Mouse (Mus musculus) forebrain, embryonic 16.5 days (tissue): Measurements from ENCODE around the gene Oxtr. TPM values are rescaled to one million over a fixed set of nuclear protein-coding genes. Genes with fewer than 3 reads are reported as not detected.

ENCODE experiments used
- ATAC-seq: fragments of 200-750 bp; cut with Nextera tagmentation; 2 replicates; pipeline ENCODE4 v1.8.0; 2017; ENCODE audit warnings: mild to moderate bottlenecking, moderate library complexity
- H3K27ac ChIP-seq: fragments of 300-500 bp; sonication (generic); 2 replicates; pipeline ENCODE4 v1.5.1; 2014; ENCODE audit warnings: low read length, control low read depth
- H3K27me3 ChIP-seq: fragments of 300-500 bp; sonication (generic); replicated peaks from 2 replicates; pipeline ENCODE4 v1.6.1; 2014; ENCODE audit warnings: low read length; ENCODE audit not compliant: control insufficient read depth, insufficient read depth
- H3K36me3 ChIP-seq: fragments of 300-500 bp; sonication (generic); 2 replicates; pipeline ENCODE4 v1.6.1; 2014; ENCODE audit not compliant: control insufficient read depth, insufficient read depth
- H3K4me1 ChIP-seq: fragments of 300-500 bp; sonication (generic); replicated peaks from 2 replicates; pipeline ENCODE4 v1.6.1; 2014; ENCODE audit warnings: low read length; ENCODE audit not compliant: control insufficient read depth, insufficient read depth
- H3K4me2 ChIP-seq: fragments of 300-500 bp; sonication (generic); 2 replicates; pipeline ENCODE4 v1.6.1; 2014; ENCODE audit warnings: mild to moderate bottlenecking, low read length, control low read depth
- H3K4me3 ChIP-seq: fragments of 300-500 bp; sonication (generic); replicated peaks from 2 replicates; pipeline ENCODE4 v1.5.1; 2014; ENCODE audit warnings: mild to moderate bottlenecking, low read length, control low read depth
- H3K9ac ChIP-seq: fragments of 300-500 bp; sonication (generic); replicated peaks from 2 replicates; pipeline ENCODE4 v1.6.1; 2014; ENCODE audit warnings: low read depth, low read length, control low read depth
- H3K9me3 ChIP-seq: fragments of 300-500 bp; sonication (generic); 2 replicates; pipeline ENCODE4 v1.6.1; 2016; ENCODE audit warnings: low read length; ENCODE audit not compliant: control insufficient read depth
- WGBS: fragments of 180-500 bp; shearing (Covaris S2); extraction: QIAGEN DNeasy Blood & Tissue Kit; methylation state at CpG from one replicate; pipeline ENCODE4 v1.1.7; 2014; 5-methylcytosine and 5-hydroxymethylcytosine counted together
- polyA plus RNA-seq: library from polyadenylated mRNA; unstranded; fragments of >200 nt; fragmentation: Nextera tagmentation; extraction: Ambion mirVana; gene quantifications from 2 replicates; pipeline ENCODE4 v1.2.1, GENCODE M21; 2015

Oxtr gene
- polyA plus RNA-seq, 1 experiment from 2014 or later = 1.5 TPM

DNA sequence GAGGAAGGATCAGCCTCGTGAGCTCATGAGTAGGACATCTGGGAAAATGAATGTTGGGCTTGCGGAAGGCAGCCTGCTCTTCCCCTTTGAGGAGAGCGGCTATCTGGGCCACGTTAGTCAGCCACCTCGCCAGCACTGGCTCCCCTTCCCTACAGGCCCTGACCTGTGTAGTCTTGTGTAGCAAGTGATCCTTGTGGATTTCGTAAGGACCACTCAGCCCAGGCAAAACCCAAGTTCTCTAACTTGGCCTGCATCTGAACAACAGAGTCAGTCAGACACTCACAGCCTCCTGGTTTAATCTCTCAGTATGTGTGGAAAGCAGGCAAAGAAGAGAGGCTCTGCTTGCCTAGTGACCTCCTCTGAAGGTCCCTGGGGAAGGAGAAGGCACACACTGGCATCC is 2.9 kb upstream of the Oxtr start:
- WGBS = 93% methylated on average over 6 of the region's 6 CpGs
- Histone ChIP-seq H3K4me2 (no peak overlapping the region), H3K27me3 (peaks cover 24% of the 10 kb centered on the region), H3K36me3 (no peaks in the 10 kb centered on the region), H3K4me3 (no peak overlapping the region), H3K27ac (no peak overlapping the region), H3K9me3 (no peaks in the 10 kb centered on the region), H3K4me1 (peaks cover 21% of the 10 kb centered on the region), H3K9ac (no peak overlapping the region)
- ATAC-seq = no peak

DNA sequence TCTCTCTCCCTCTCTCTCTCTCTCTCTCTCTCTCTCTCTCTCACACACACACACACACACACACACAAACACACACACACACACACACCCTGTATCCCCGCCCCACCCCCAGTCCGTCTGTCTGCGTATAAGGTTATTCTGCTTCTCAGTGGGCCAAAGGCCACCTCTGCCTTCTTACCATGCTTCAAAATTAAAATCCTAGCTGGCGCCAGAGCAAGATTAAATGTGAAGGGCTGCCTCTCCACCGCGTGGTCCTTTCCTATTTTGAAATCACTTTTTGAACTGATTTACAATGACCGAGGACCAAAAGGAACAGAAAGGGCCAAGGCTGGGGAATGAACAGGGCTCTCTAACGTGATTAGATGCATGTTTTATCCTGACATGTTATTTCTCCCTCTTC is 1.8 kb upstream of the Oxtr start:
- no peaks in the 10 kb centered on the region for H3K36me3 ChIP-seq
- no peaks in the 10 kb centered on the region for H3K9me3 ChIP-seq
- no peak for ATAC-seq
- H3K27me3 ChIP-seq = peaks cover 30% of the 10 kb centered on the region
- no peak overlapping the region for H3K27ac ChIP-seq
- 67% methylated on average over 8 of the region's 8 CpGs for WGBS
- peaks cover 21% of the 10 kb centered on the region for H3K4me1 ChIP-seq
- H3K4me3 ChIP-seq = no peak overlapping the region
- no peak overlapping the region for H3K4me2 ChIP-seq
- H3K9ac ChIP-seq = no peak overlapping the region

DNA sequence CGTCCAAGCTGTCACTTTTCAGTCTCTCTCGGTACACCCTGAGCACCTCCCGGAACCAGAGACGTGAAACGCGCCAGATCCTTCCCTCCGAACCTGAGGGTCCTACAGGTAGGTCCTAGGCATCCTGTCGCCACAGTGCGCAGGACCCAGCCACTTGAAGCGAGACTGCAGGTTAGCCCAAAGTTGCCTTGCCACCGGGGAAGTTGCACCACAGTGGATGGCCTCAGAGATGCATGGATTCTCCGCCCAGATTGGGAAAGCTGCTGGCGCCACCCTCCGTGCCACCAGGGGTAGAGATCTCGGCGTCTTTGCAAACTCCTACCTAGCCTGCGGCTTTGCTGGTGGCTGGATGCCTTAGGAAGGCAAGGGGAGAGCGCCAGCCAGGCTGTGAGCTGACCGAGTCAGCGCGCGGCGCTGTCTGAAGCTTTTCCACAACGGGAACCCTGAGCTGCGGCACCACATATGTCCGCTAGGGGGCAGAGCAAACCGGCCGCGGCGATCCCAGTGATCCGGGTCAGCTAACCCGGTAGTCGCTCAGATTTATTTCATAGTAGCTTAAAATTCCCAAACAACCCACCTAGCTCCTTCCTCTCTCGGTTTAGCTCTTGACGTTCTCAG is 991 bp upstream of the Oxtr start:
- Histone ChIP-seq H3K27ac (no peak overlapping the region), H3K36me3 (no peaks in the 10 kb centered on the region), H3K9ac (peak overlapping the region; percentile 49), H3K4me2 (peak overlapping the region; percentile 80), H3K27me3 (peaks cover 30% of the 10 kb centered on the region), H3K4me1 (peaks cover 21% of the 10 kb centered on the region), H3K4me3 (peak overlapping the region; percentile 48), H3K9me3 (no peaks in the 10 kb centered on the region)
- ATAC-seq = peak; percentile 59
- under 1% methylated on average over 35 of the region's 35 CpGs for WGBS

DNA sequence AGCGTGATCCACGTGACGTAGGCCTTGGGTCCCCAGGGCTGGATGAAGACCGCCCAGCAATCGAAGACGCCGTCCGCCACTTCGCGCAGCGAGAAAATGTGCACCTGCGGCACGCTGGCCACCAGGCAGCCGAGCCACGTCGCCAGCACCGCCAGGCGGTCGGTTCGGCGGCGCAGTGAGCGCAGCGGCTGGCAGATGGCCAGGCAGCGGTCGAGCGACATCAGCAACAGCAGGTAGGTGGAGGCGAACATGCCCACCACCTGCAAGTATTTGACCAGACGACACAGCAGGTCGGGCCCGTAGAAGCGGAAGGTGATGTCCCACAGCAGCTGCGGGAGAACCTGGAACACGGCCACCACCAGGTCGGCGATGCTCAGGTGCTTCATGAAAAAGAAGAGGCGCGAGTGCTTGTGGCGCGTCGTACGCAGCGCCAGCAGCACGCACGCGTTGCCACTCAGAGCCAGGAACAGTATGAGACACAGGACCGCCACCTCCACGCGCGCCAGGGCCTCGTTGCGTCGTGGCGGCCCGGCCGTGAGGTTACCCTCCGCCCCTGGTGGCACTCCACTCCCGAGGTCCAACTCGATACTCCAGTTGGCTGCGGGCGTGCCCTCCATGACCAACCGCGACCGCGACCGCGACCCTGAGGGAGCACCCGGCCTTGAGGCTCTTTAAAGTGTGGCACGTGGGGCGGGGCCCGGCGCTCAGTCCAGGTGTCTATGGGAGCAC is 398 bp downstream of the Oxtr start:
- WGBS = 5% methylated on average over 72 of the region's 72 CpGs

DNA sequence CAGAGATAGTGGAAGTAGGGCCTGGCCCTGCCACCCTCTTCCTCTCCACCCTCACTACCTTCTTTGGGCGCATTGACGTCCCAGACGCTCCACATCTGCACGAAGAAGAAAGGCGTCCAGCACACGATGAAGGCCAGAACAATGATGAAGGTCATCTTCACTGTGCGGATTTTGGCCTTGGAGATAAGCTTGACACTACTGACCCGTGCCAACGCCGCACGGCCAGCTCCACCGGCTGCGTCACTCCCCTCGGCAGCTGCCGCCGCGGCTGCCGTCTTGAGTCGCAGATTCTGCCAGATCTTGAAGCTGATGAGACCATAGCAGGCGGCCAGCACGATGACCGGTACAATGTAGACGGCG is 942 bp downstream of the Oxtr start:
- ATAC-seq = no peak
- H3K9me3 ChIP-seq = no peaks in the 10 kb centered on the region
- peak overlapping the region; percentile 48 for H3K4me3 ChIP-seq
- peak overlapping the region; percentile 12 for H3K9ac ChIP-seq
- H3K4me2 ChIP-seq = peak overlapping the region; percentile 80
- no peak overlapping the region for H3K27ac ChIP-seq
- H3K36me3 ChIP-seq = no peaks in the 10 kb centered on the region
- WGBS = 30% methylated on average over 24 of the region's 24 CpGs
- H3K27me3 ChIP-seq = peaks cover 30% of the 10 kb centered on the region
- peaks cover 21% of the 10 kb centered on the region for H3K4me1 ChIP-seq

More for the DNA sequence above, 398 bp downstream of the Oxtr start:
- Histone ChIP-seq H3K4me3 (peak overlapping the region; percentile 48), H3K9me3 (no peaks in the 10 kb centered on the region), H3K4me2 (peak overlapping the region; percentile 80), H3K4me1 (peaks cover 21% of the 10 kb centered on the region), H3K36me3 (no peaks in the 10 kb centered on the region), H3K9ac (peak overlapping the region; percentile 35), H3K27me3 (peaks cover 30% of the 10 kb centered on the region), H3K27ac (no peak overlapping the region)
- peak; percentile 51 for ATAC-seq

DNA sequence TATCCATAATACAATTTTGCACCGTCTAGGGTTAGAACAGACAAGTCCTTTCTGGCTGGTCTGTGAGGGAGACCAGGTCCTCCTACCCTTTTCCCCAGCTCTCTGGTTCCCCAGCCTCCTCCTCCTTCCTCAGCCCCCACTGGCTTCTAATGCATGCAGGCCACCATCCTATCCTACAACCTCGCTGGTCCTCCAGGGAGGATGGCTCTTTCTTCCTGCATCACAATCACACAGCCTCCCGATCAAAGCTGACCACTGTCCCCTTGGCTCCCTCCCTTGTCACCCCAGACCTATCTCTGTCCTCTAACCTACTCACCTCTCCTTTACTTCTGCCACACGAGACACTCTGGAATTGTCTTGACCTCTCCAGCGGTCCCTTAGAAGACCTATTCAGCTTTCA is 1.8 kb downstream of the Oxtr start:
- Histone ChIP-seq H3K9ac (no peak overlapping the region), H3K27me3 (peaks cover 30% of the 10 kb centered on the region), H3K36me3 (no peaks in the 10 kb centered on the region), H3K9me3 (no peaks in the 10 kb centered on the region), H3K27ac (no peak overlapping the region), H3K4me2 (no peak overlapping the region), H3K4me1 (peaks cover 21% of the 10 kb centered on the region), H3K4me3 (no peak overlapping the region)
- ATAC-seq = no peak
- 87% methylated on average over 5 of the region's 5 CpGs for whole genome bisulfite sequencing

DNA sequence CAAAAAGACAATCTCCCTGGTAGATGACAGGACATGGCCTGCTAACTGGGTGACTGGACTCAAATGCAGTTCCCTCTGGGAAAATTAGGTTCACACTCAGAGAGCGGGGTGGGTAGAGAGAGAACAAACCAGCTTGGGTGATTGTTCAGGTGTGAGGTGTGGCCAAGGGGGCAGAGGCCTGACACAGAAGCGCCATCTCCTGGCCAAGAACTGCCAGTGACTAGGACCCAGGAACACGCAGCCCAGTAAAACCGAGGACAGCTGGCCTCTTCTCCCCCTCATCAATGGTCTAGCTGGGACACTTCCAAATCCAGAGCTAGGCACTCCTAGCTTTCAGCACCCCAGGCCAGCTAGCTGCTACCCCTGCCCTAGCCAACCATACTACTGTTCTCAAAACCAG is 5.4 kb downstream of the Oxtr start:
- Histone ChIP-seq H3K27ac (no peak overlapping the region), H3K4me1 (peaks cover 6% of the 10 kb centered on the region), H3K9me3 (no peaks in the 10 kb centered on the region), H3K9ac (no peak overlapping the region), H3K36me3 (no peaks in the 10 kb centered on the region), H3K4me3 (no peak overlapping the region), H3K4me2 (no peak overlapping the region), H3K27me3 (peaks cover 22% of the 10 kb centered on the region)
- ATAC-seq = no peak
- 4% methylated on average over 4 of the region's 4 CpGs for WGBS

DNA sequence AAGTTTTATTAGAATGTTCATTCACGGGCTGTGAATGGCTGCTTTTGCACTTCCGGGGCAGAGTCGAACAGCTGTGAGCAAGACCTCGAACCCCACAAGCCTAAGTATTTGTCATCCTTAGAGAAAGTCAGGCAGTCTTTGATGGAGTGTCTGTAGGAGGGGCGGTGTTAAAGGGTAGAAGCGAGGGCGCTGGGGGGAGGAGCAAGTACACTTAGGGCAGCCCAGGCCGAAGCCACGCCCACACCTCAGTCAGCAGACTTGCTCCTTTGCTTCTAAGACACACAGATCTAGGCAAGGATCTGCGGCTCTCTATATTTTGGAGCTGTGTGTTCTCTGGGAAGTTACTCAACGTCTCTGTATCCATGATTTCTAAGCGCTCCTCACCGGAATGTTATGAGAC is 9.9 kb downstream of the Oxtr start:
- no peak for ATAC-seq
- no peak overlapping the region for H3K27ac ChIP-seq
- H3K9me3 ChIP-seq = no peaks in the 10 kb centered on the region
- no peaks in the 10 kb centered on the region for H3K36me3 ChIP-seq
- no peak overlapping the region for H3K9ac ChIP-seq
- no peaks in the 10 kb centered on the region for H3K27me3 ChIP-seq
- H3K4me3 ChIP-seq = no peak overlapping the region
- 58% methylated on average over 13 of the region's 13 CpGs for WGBS
- H3K4me1 ChIP-seq = no peaks in the 10 kb centered on the region
- H3K4me2 ChIP-seq = no peak overlapping the region

DNA sequence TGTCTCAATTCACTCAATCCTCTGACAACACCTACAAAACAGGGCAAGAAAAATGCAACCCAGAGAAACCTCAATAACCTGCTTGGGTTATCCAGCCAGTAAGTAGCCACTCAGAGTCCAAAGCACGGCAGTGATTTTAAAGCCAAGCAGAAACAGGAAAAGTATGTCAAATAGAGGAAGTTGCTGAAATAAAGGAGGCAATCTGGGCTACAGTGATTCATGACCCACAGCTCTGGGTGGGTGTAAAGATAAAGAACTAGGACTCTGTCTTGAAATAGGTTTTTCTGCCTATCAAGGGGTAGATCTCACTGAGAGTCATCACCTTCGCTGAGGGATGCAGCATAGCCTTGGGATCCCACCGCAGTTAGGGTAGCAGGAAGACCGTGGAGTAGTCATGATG is 18.1 kb downstream of the Oxtr start:
- ATAC-seq = no peak

More for the DNA sequence above, 18.1 kb downstream of the Oxtr start:
- H3K4me2 ChIP-seq = no peak overlapping the region
- H3K4me3 ChIP-seq = no peak overlapping the region
- no peaks in the 10 kb centered on the region for H3K9me3 ChIP-seq
- H3K4me1 ChIP-seq = no peaks in the 10 kb centered on the region
- no peak overlapping the region for H3K27ac ChIP-seq
- no peaks in the 10 kb centered on the region for H3K27me3 ChIP-seq
- H3K9ac ChIP-seq = no peak overlapping the region
- no peaks in the 10 kb centered on the region for H3K36me3 ChIP-seq
- WGBS = 91% methylated on average over 4 of the region's 4 CpGs
